Mouse (Mus musculus): ENCODE results near the gene Dcbld1.
A peak's percentile ranks its signal among the peaks of the same experiment; 100 is the strongest.

DNA sequence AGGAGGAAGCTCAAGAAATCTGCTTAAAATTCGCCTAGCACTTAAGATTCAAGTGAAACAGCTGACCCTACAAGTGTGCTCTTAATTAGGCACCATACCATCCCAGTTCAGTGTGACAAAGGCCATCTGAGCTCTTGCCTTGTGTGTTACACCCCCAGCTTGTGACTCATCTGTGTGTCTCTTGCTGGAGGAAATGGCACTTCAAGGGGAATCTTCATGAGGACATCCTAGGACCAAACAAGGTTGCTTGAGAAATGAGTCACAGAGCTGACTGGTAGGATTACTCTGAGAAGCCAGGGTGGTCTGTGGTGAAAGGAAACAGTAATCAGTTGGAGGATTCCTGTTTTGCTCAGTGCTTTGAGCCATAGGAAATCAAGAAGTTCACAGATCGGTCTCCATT is 39.6 kb downstream of the Dcbld1 start:
- no peak for TF ChIP-seq CTCF (IDR thresholded peaks at IDR 0.05; ENCODE audit: low read depth)
- peak; percentile 27; the same call in 1 of the 2 replicates for TF ChIP-seq EP300 (IDR thresholded peaks at IDR 0.05; ENCODE audit: low read depth)
